Mouse (Mus musculus): Measurements from ENCODE around the gene Ptges3.

Ptges3 gene

DNA sequence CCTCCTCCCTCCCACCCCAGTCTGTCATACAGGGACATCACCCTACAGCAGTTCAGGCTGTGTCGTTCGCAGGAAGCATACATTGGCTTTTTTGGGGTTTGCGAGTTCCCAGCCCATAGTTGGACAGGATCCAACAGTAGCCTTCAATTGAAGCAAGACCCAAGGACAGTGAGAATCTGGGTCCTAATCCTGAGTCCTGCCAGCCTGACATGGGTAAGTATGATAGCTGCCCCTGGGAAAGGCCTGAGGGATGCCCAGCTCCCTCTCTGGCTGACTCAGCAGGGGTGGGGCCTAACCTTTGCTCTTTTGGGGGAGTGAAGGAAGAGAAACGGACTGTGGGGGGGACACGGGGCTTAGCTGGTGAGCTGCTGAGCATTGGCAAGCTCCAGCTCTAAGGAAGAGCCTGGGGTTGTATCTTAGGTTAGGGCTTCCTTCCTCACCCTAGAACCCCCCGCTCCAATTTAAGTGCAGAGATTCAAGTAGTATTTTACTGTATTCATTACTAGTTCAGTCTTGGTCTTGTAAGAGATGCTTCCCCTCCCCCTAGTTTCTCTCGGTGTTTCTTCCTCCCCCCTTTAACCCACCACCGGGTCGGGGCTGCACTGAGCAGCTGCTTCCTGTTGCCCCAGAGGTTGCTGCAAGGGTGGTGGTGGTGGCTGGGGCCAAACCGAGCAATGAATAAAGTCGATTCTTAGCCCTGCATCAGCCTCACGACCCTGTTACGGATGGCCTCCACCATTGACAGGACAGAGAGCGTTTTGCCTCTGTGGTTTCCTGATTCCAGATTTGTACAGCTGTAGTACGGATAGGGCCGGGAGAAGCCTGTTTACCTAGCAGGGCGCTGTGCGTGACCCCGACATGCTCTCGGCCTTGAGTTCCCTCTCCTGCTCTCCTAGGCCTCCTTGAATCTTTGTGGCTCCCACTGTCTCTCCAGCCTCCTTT is 33.1 kb downstream of the Ptges3 start, which contains the start of gene Baz2a:
TSS of gene Baz2a (plus strand) at position 14 of the 942 bp plus-strand sequence.
- peak; percentile 77 for DNase-seq (ENCODE audit: extremely low read depth, insufficient read length, low spot score)

DNA sequence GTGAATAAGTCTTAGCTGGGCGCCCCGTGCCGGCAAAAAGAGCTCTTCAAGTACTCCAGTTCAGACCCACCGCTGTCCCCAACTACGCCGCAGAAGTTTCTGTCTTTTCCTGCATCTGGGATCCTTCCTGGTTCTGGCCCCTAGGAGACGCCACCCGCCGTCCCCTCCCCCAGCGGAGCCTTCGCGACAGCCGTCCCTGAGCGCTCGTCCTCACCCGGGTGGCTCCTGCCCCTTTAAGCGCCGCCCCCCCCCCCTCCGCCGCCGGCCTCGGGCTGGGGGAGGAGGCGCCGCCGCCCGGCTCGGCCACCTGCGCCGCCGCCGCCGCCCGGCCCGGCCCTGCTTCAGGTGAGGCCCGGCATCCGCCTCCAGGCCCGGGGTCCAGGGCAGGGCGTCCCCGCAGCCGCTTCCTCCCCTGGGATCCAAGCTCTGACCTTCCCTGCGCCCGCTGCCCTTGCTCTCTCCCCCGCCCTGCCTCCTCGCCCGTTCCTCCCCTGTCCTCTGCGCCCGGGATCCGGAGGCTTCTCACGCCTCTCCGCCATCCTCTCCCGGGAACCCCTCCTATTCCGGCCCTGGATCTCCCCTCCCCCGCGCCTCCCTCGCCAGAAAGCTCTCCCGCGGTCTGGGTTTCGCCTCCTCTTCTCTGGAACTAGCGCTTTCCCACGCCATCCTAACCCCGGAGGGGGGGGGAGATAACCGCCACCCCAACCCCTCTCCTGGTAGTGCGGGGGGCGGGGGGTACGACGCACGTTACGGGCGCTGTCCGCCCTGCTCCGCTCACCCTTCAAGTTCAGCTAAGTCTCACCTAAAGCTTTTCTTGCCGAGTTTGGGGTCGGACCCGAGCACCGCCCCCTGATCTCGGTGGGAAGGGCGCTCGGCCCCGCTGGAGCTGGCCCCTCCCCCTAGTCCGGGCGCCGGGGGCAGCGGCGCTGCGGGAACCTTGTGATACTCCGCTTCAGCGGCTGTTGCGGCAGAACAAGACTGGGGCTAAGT is 34.0 kb downstream of the Ptges3 start:
- peak; percentile 89 for DNase-seq (ENCODE audit: extremely low read depth, insufficient read length, low spot score)

DNA sequence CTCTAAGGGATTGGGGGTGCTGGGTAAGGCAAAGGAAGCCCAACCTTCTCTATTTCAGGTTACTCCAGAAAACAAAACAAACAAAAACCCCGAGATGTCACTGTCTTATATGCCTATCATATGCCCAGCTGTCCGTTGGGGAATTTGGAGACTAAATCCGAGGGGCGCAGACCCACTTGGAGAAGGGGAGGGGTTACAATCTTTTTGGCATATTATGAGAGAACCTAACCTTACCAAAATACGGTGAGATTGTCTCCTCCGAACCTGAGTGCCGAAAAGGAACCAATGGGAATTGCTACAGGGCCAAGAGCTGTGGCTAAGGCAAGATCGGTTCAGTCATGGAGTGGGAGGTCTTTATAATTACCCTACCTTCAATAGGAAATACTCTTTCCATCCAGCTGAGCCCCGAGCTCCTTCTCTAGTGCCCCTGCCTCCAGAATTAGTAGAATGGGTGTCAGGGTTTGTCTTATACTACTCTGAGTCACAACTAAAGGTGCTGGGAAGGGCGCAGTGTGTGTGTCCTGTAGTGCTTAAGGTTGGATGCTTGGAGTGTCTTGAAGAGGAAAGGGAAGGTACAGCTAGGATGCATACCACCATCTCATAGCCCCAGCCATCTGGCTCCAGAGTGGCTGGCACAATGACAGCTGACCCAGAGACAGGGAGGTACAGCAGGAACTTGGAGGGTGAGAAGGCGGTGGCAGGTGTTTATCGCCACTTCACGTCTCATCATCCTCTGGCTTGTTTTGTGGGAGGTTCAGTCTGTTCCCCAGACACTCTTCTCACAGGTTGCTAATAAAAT is 34.9 kb downstream of the Ptges3 start:
- DNase-seq (ENCODE audit: extremely low read depth, insufficient read length, low spot score) = no peak

- peak; percentile 90 for DNase-seq (ENCODE audit: extremely low read depth, insufficient read length, low spot score)
Measured at GRCm38 (mm10) chr10:128094340-128094968, 35.7 kb downstream of the Ptges3 start.

DNA sequence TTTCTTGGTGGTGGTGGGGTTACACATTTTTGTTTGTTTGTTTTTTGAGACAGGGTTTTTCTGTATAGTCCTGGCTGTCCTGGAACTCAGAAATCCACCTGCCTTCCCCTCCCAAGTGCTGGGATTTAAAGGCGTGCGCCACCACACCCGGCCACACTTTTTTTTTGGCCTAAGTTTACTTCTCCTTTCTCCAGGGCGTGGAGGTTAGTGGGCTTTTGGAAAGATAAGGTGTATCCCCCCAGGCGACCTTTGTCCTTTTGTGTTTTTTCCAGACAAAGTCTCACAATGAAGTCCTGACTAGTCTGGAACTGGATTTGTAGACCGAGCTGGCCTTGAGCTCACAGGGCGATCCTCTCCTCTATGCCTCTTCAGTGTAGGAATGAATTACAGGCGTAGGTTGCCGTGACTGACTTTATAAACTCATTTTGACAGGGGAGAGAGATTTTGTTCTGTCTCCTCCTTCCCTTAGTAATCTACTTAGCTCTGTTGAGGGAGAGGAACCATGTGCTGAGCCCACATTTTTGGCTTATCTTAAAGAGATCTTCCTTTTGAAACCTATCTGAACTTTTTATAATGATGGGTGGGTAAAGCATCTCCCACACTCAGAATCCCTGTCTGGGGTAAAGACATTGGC is 36.4 kb downstream of the Ptges3 start:
- DNase-seq (ENCODE audit: extremely low read depth, insufficient read length, low spot score) = no peak

GRCm38 (mm10) chr10:128096313-128096692 is 37.5 kb downstream of the Ptges3 start:
- no peak for DNase-seq (ENCODE audit: extremely low read depth, insufficient read length, low spot score)

DNA sequence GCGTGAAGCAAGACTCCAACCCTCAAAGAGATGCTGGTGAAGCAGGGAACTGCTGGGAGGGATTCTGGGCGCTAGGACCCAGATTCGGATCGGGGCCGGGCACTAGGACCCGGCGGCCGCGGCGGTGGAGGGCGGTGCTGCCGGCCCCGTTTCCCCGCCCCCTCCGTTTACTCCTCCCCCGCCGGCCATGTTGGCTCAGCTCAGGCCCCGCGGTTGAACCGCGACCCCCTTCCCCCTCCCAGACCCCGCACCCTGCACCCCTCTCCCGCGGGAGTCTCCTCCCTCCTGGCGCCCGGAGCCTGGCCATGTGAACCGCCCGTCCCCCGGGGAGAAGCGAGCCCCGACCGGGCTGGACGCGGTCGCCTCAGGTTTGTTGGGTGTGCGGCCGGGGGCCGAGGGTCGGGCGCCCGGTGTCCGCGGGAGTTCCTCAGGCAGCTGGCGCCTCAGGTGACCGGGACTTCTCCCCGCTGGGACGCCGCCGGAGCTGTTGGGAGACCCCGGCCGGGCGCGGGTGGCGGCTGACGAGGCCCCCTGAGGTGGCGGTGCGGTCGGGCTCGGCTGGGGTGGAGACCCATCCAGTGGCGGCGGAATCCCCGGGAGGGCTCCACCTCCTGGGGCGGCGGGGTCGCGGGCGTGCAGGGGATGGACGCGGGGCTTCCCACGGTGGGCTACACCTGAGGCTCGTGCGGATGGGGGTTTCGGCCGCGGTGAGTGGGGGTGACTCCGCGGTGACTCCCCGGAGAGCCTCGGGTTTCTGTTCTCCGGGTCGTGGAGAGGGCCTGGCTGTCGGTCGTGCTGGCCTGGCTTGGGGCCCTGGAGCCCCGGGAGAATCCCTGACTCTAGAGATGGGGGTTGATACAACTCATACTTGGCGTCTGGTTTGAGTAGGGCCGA is 38.2 kb downstream of the Ptges3 start:
- peak; percentile 82 for DNase-seq (ENCODE audit: extremely low read depth, insufficient read length, low spot score)

GRCm38 (mm10) chr10:128097587-128097971 is 38.8 kb downstream of the Ptges3 start:
- peak; percentile 49 for DNase-seq (ENCODE audit: extremely low read depth, insufficient read length, low spot score)

- no peak for DNase-seq (ENCODE audit: extremely low read depth, insufficient read length, low spot score)
Measured at GRCm38 (mm10) chr10:128110103-128110761, 51.5 kb downstream of the Ptges3 start.

DNA sequence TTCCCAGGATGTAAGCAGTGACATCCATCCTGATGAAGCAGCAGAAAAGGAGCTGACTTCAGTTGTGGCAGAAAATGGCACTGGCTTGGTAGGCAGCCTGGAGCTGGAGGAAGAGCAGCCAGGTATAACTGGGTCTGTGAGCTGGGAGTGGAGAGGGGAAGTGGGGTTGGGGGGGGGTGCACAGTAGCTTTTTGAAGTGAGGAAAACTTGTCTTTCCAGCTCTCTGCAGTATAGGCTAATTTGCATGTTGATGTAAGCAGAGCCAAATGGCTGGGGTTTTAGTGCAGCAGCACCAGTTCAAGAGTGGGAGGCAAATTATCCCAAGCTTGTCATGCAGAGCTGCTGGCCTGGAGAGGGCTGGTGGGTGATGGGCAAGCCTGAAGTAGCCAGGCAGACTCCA is 52.5 kb downstream of the Ptges3 start:
- no peak for DNase-seq (ENCODE audit: extremely low read depth, insufficient read length, low spot score)

DNA sequence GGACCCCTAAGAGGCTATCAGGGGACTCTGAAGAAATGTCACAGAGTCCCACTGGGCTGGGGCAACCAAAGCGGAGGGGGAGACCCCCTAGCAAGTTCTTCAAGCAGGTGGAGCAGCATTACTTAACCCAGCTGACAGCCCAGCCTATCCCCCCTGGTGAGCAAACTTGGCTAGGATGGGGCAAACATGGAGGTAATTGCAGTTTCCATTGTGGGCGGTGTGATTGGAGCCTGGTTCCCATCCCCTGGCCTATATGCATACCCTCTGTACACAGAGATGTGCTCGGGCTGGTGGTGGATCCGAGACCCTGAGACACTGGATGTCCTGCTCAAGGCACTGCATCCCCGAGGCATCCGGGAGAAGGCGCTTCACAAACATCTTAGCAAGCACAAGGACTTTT is 65.1 kb downstream of the Ptges3 start:
- DNase-seq (ENCODE audit: extremely low read depth, insufficient read length, low spot score) = no peak

- no peak for DNase-seq (ENCODE audit: extremely low read depth, insufficient read length, low spot score)
Measured at GRCm38 (mm10) chr10:128124831-128125230, 66.1 kb downstream of the Ptges3 start.

- no peak for DNase-seq (ENCODE audit: extremely low read depth, insufficient read length, low spot score)
Measured at GRCm38 (mm10) chr10:128125951-128126350, 67.2 kb downstream of the Ptges3 start.
